Mouse (Mus musculus): ENCODE measurements around the gene Abhd17c.
"Not testable (repeated sequence)": the region's sequence is repeated elsewhere in the genome, so short reads cannot be mapped to it uniquely, and the experiment has no call there.

Gene Abhd17c

GRCm38 (mm10) chr7:84153821-84154220 is 2.1 kb upstream of the Abhd17c start:
- ATAC-seq (ENCODE audit: insufficient number of reproducible peaks, low FRiP score, low TSS enrichment): no peak

- ATAC-seq (ENCODE audit: insufficient number of reproducible peaks, low FRiP score, low TSS enrichment): no peak
Measured at GRCm38 (mm10) chr7:84152821-84153220, 1.1 kb upstream of the Abhd17c start.

- no peak for ATAC-seq (ENCODE audit: insufficient number of reproducible peaks, low FRiP score, low TSS enrichment)
Measured at GRCm38 (mm10) chr7:84152374-84152773, 681 bp upstream of the Abhd17c start.

- ATAC-seq (ENCODE audit: insufficient number of reproducible peaks, low FRiP score, low TSS enrichment): peak; percentile 90
Measured at GRCm38 (mm10) chr7:84151960-84152334, 254 bp upstream of the Abhd17c start.

GRCm38 (mm10) chr7:84150361-84151000 is 1.2 kb downstream of the Abhd17c start:
- ATAC-seq (ENCODE audit: insufficient number of reproducible peaks, low FRiP score, low TSS enrichment): no peak

- ATAC-seq (ENCODE audit: insufficient number of reproducible peaks, low FRiP score, low TSS enrichment): no peak
Measured at GRCm38 (mm10) chr7:84149821-84150220, 1.9 kb downstream of the Abhd17c start.

GRCm38 (mm10) chr7:84148896-84149295 is 2.8 kb downstream of the Abhd17c start:
- no peak for ATAC-seq (ENCODE audit: insufficient number of reproducible peaks, low FRiP score, low TSS enrichment)

GRCm38 (mm10) chr7:84147746-84148145 is 3.9 kb downstream of the Abhd17c start:
- no peak for ATAC-seq (ENCODE audit: insufficient number of reproducible peaks, low FRiP score, low TSS enrichment)

- ATAC-seq (ENCODE audit: insufficient number of reproducible peaks, low FRiP score, low TSS enrichment): no peak
Measured at GRCm38 (mm10) chr7:84145633-84146032, 6.1 kb downstream of the Abhd17c start.

GRCm38 (mm10) chr7:84142736-84143473 is 8.8 kb downstream of the Abhd17c start:
- no peak for ATAC-seq (ENCODE audit: insufficient number of reproducible peaks, low FRiP score, low TSS enrichment)

- ATAC-seq (ENCODE audit: insufficient number of reproducible peaks, low FRiP score, low TSS enrichment): no peak
Measured at GRCm38 (mm10) chr7:84142196-84142595, 9.5 kb downstream of the Abhd17c start.

GRCm38 (mm10) chr7:84139566-84139965 is 12.1 kb downstream of the Abhd17c start:
- no peak for ATAC-seq (ENCODE audit: insufficient number of reproducible peaks, low FRiP score, low TSS enrichment)

GRCm38 (mm10) chr7:84138731-84139130 is 13.0 kb downstream of the Abhd17c start:
- no peak for ATAC-seq (ENCODE audit: insufficient number of reproducible peaks, low FRiP score, low TSS enrichment)

- no peak for ATAC-seq (ENCODE audit: insufficient number of reproducible peaks, low FRiP score, low TSS enrichment)
Measured at GRCm38 (mm10) chr7:84137779-84138178, 13.9 kb downstream of the Abhd17c start.

GRCm38 (mm10) chr7:84135799-84136700 is 15.6 kb downstream of the Abhd17c start:
- no peak for ATAC-seq (ENCODE audit: insufficient number of reproducible peaks, low FRiP score, low TSS enrichment)

GRCm38 (mm10) chr7:84132704-84133103 is 19.0 kb downstream of the Abhd17c start:
- no peak for ATAC-seq (ENCODE audit: insufficient number of reproducible peaks, low FRiP score, low TSS enrichment)

- no peak for ATAC-seq (ENCODE audit: insufficient number of reproducible peaks, low FRiP score, low TSS enrichment)
Measured at GRCm38 (mm10) chr7:84131736-84132135, 20.0 kb downstream of the Abhd17c start.

- ATAC-seq (ENCODE audit: insufficient number of reproducible peaks, low FRiP score, low TSS enrichment): peak; percentile 54
Measured at GRCm38 (mm10) chr7:84128661-84129060, 23.0 kb downstream of the Abhd17c start.

- ATAC-seq (ENCODE audit: insufficient number of reproducible peaks, low FRiP score, low TSS enrichment): no peak
Measured at GRCm38 (mm10) chr7:84125730-84126129, 26.0 kb downstream of the Abhd17c start.

- ATAC-seq (ENCODE audit: insufficient number of reproducible peaks, low FRiP score, low TSS enrichment): not testable (repeated sequence)
Measured at GRCm38 (mm10) chr7:84123651-84124050, 28.0 kb downstream of the Abhd17c start.

GRCm38 (mm10) chr7:84121778-84122177 is 29.9 kb downstream of the Abhd17c start:
- no peak for ATAC-seq (ENCODE audit: insufficient number of reproducible peaks, low FRiP score, low TSS enrichment)

All from cerebellum, adult (tissue).